Mouse (Mus musculus) liver, postnatal 0 days (tissue): ENCODE measurements at regions not wholly inside any gene's neighbourhood (a gene's known extent, or its start where the extent isn't known, plus 50 kb on each side); places are given as distances from the start of the nearest gene placed in this dataset.

Experiments
- CTCF ChIP-seq: sonication (generic); IDR thresholded peaks from 2 replicates; pipeline ENCODE4 v1.5.1; 2016; ENCODE audit warnings: antibody characterized with exemption, low read depth
- EP300 ChIP-seq: IDR thresholded peaks from 2 replicates; pipeline ENCODE4 v1.6.1; 2016; ENCODE audit warnings: antibody characterized with exemption, low read depth, mild to moderate bottlenecking

- no peak for TF ChIP-seq CTCF
- TF ChIP-seq EP300 = no peak
Observed at GRCm38 (mm10) chr2:169311356-169311755, 276.2 kb downstream of the Gm11011 start.
